Mouse (Mus musculus) heart, embryonic 16.5 days (tissue): ENCODE data around the gene Inpp5a. TPM values are rescaled to one million over a fixed set of nuclear protein-coding genes. Genes with fewer than 3 reads are reported as not detected.

Source experiments
- ATAC-seq: fragments of 200-750 bp; cut with Nextera tagmentation; replicated peaks from 2 replicates; pipeline ENCODE4 v1.8.0; 2017; ENCODE audit warnings: moderate number of reproducible peaks; ENCODE audit not compliant: insufficient read depth, low FRiP score; ENCODE audit errors: extremely low read depth
- H3K27ac ChIP-seq: fragments of 300-500 bp; sonication (generic); 2 replicates; pipeline ENCODE4 v1.5.1; 2014; ENCODE audit warnings: mild to moderate bottlenecking, low read length, control low read depth, moderate library complexity
- H3K27me3 ChIP-seq: fragments of 300-500 bp; sonication (generic); 2 replicates; pipeline ENCODE4 v1.6.1; 2014; ENCODE audit warnings: low read length, mixed read lengths; ENCODE audit not compliant: control insufficient read depth, insufficient read depth
- H3K36me3 ChIP-seq: fragments of 300-500 bp; sonication (generic); 2 replicates; pipeline ENCODE4 v1.6.1; 2014; ENCODE audit not compliant: control insufficient read depth, insufficient read depth
- H3K4me1 ChIP-seq: fragments of 300-500 bp; sonication (generic); 2 replicates; pipeline ENCODE4 v1.6.1; 2014; ENCODE audit warnings: low read length, mixed read lengths; ENCODE audit not compliant: control insufficient read depth, insufficient read depth
- H3K4me2 ChIP-seq: fragments of 300-500 bp; sonication (generic); 2 replicates; pipeline ENCODE4 v1.6.1; 2014; ENCODE audit warnings: low read depth, mild to moderate bottlenecking, control low read depth, low read length
- H3K4me3 ChIP-seq: fragments of 300-500 bp; sonication (generic); 2 replicates; pipeline ENCODE4 v1.5.1; 2014; ENCODE audit warnings: mild to moderate bottlenecking, control low read depth, low read length
- H3K9ac ChIP-seq: fragments of 300-500 bp; sonication (generic); 2 replicates; pipeline ENCODE4 v1.6.1; 2014; ENCODE audit warnings: low read length, control low read depth
- H3K9me3 ChIP-seq: fragments of 300-500 bp; sonication (generic); replicated peaks from 2 replicates; pipeline ENCODE4 v1.6.1; 2016; ENCODE audit warnings: low read length; ENCODE audit not compliant: control insufficient read depth
- WGBS: fragments of 180-500 bp; shearing (Covaris S2); extraction: QIAGEN DNeasy Blood & Tissue Kit; methylation state at CpG from one replicate; pipeline ENCODE4 v1.1.7; 2014; 5-methylcytosine and 5-hydroxymethylcytosine counted together
- polyA plus RNA-seq: library from polyadenylated mRNA; unstranded; fragments of >200 nt; fragmentation: Nextera tagmentation; extraction: Ambion mirVana; gene quantifications from 2 replicates; pipeline ENCODE4 v1.2.1, GENCODE M21; 2015

Gene Inpp5a
- polyA plus RNA-seq, 1 experiment from 2014 or later = 47.4 TPM

- WGBS = 62% methylated on average over 1 of the region's 1 CpGs
- peaks cover 51% of the 10 kb centered on the region for H3K4me1 ChIP-seq
Observed at GRCm38 (mm10) chr7:139453198-139453597, 64.3 kb downstream of the Inpp5a start.

GRCm38 (mm10) chr7:139454285-139454684, 65.4 kb downstream of the Inpp5a start:
- no peak overlapping the region for H3K9ac ChIP-seq
- H3K9me3 ChIP-seq = no peaks in the 10 kb centered on the region
- H3K4me3 ChIP-seq = no peak overlapping the region
- H3K4me1 ChIP-seq = peaks cover 48% of the 10 kb centered on the region
- no peaks in the 10 kb centered on the region for H3K36me3 ChIP-seq
- no peaks in the 10 kb centered on the region for H3K27me3 ChIP-seq
- H3K4me2 ChIP-seq = no peak overlapping the region
- H3K27ac ChIP-seq = no peak overlapping the region
- no peak for ATAC-seq
- WGBS = 75% methylated on average over 3 of the region's 3 CpGs

More at GRCm38 (mm10) chr7:139453198-139453597, 64.3 kb downstream of the Inpp5a start:
- Histone ChIP-seq H3K9ac (no peak overlapping the region), H3K27ac (no peak overlapping the region), H3K4me3 (no peak overlapping the region), H3K27me3 (no peaks in the 10 kb centered on the region), H3K36me3 (no peaks in the 10 kb centered on the region), H3K4me2 (no peak overlapping the region), H3K9me3 (no peaks in the 10 kb centered on the region)
- ATAC-seq = no peak

DNA sequence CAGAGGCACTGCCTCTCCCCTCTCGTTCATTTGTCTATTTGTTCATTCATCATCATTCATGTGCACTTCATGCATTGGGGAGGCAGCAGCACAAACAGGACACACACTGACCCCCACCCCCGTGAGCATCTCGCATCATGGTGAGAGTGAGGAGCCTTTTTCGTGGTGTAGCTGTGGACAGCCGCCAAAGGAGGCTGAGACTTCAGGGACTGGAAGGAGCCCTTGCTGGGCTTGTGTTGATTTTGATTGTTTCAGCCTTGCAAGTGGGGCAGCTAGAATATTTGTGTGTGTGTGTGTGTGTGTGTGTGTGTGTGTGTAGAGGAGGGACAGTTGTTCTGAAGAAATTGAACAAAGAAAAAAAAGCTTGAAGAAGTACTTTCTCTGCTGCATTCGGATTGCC, 67.8 kb downstream of the Inpp5a start:
- WGBS = 74% methylated on average over 6 of the region's 6 CpGs
- peaks cover 24% of the 10 kb centered on the region for H3K4me1 ChIP-seq
- ATAC-seq = no peak

DNA sequence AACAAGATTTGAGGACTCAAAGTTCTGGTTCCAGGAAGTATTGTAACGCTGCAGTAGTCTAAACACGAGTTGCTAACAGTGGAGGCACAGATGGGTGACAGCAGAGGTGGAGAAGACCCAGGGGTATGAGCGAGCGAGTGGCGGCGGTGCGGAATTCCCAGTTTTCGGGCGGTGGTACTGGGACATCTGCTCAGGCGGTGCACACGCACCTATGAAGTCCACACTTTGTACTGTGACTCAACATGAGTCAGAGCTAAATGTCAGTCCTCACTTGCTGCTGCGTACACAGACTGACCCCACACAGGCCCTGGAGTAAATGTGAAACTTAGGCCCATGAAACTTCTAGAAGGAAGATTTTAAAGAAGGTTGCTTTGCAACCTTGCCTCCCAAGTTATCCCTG, 72.4 kb downstream of the Inpp5a start:
- WGBS = 92% methylated on average over 12 of the region's 12 CpGs

More for the DNA sequence above, 67.8 kb downstream of the Inpp5a start:
- Histone ChIP-seq H3K36me3 (no peaks in the 10 kb centered on the region), H3K4me3 (no peak overlapping the region), H3K9ac (no peak overlapping the region), H3K27me3 (no peaks in the 10 kb centered on the region), H3K9me3 (no peaks in the 10 kb centered on the region), H3K4me2 (no peak overlapping the region), H3K27ac (no peak overlapping the region)

GRCm38 (mm10) chr7:139462142-139462541, 73.2 kb downstream of the Inpp5a start:
- H3K27me3 ChIP-seq = no peaks in the 10 kb centered on the region
- peaks cover 28% of the 10 kb centered on the region for H3K4me1 ChIP-seq
- no peak overlapping the region for H3K27ac ChIP-seq
- WGBS = 78% methylated on average over 10 of the region's 10 CpGs
- H3K4me2 ChIP-seq = no peak overlapping the region
- no peak overlapping the region for H3K9ac ChIP-seq
- no peak for ATAC-seq
- no peaks in the 10 kb centered on the region for H3K9me3 ChIP-seq
- H3K4me3 ChIP-seq = no peak overlapping the region
- H3K36me3 ChIP-seq = no peaks in the 10 kb centered on the region

More for the DNA sequence above, 72.4 kb downstream of the Inpp5a start:
- H3K9me3 ChIP-seq = no peaks in the 10 kb centered on the region
- ATAC-seq = no peak
- H3K27me3 ChIP-seq = no peaks in the 10 kb centered on the region
- H3K4me1 ChIP-seq = peaks cover 20% of the 10 kb centered on the region
- H3K9ac ChIP-seq = no peak overlapping the region
- H3K27ac ChIP-seq = no peak overlapping the region
- H3K4me2 ChIP-seq = no peak overlapping the region
- no peaks in the 10 kb centered on the region for H3K36me3 ChIP-seq
- H3K4me3 ChIP-seq = no peak overlapping the region

DNA sequence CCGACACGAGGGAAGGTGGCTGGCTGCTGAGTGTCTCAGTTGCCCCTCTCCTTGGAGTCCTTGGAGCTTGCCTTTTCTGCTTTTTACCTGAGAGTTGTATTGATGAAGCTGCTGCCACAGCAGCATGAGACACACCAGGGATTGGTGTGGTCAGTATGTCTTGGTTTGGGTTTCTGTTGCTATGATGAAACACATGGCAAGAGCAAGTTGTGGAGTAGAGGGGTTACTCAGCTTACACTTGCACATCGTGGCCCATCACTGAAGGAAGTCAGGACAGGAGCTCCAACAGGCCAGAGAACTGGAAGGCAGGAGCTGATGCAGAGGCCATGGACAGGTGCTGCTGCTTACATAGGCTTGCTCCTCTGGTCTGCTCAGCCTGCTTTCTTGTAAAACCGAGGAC, 76.6 kb downstream of the Inpp5a start:
- Histone ChIP-seq H3K4me2 (no peak overlapping the region), H3K4me3 (no peak overlapping the region), H3K9me3 (no peaks in the 10 kb centered on the region), H3K36me3 (no peaks in the 10 kb centered on the region), H3K27me3 (no peaks in the 10 kb centered on the region), H3K27ac (no peak overlapping the region), H3K4me1 (peaks cover 61% of the 10 kb centered on the region), H3K9ac (no peak overlapping the region)
- 77% methylated on average over 4 of the region's 4 CpGs for WGBS
- ATAC-seq = no peak

DNA sequence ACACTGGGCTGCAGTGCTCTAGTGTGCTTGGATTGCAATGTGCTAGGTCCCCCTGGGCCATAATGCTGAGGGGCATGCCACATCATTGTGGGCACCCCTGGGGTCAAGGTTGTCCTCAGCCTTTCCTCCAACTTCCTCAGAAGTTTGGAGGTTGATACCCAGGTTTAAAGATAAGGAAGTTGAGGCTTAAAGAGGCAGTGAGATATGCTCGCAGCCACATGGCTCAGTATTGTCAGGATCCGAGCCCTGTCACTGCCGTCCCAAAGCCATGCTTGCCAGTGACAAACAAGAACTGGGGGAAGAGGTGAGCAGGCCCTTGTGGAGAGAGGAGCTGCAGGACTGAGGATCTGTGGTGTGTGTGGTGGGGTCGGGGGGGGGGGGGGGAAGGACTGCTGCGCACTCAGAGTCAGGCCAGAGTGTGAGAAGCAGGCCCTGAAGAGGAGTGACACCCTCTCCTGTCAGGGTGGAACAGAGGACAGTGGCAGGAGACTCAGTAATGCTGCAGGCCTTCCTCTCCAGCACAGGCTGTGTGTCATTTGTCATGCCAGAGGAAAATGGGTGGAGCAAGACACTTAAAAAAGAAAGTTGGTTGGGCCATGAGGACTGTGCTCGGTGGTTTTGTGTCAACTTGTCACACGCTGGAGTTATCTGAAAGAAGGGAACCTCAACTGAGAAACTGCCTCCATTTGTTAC, 77.7 kb downstream of the Inpp5a start:
- Histone ChIP-seq H3K9me3 (no peaks in the 10 kb centered on the region), H3K4me3 (no peak overlapping the region), H3K9ac (peak overlapping the region; percentile 51), H3K36me3 (no peaks in the 10 kb centered on the region), H3K27ac (peak overlapping the region; percentile 93), H3K27me3 (no peaks in the 10 kb centered on the region), H3K4me1 (peaks cover 62% of the 10 kb centered on the region), H3K4me2 (no peak overlapping the region)
- WGBS = 7% methylated on average over 6 of the region's 7 CpGs
- no peak for ATAC-seq

GRCm38 (mm10) chr7:139467177-139467895, 78.4 kb downstream of the Inpp5a start:
- Histone ChIP-seq H3K4me2 (no peak overlapping the region), H3K27ac (peak overlapping the region; percentile 93), H3K36me3 (no peaks in the 10 kb centered on the region), H3K9me3 (no peaks in the 10 kb centered on the region), H3K4me1 (peaks cover 65% of the 10 kb centered on the region), H3K9ac (peak overlapping the region; percentile 51), H3K27me3 (no peaks in the 10 kb centered on the region), H3K4me3 (no peak overlapping the region)
- 39% methylated on average over 10 of the region's 10 CpGs for WGBS
- ATAC-seq = no peak

DNA sequence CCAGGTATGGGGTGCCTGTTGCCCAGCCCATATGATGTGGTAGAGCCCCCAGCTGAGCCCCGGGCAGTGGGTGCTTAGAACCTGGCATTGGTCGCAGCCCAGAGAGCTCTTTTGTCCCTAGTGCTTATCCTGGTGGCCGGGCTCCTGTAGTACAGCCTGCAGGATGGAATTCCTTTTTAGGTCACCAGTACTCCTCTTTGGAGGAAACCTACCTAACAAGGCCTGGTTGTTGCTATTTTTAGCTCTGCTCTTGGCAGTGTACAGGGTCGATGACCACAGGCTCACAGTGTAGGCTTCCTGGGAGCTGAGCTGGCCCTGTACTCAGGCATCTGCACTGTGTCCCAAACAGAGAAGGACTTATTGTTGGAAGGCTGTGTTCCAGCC, 79.0 kb downstream of the Inpp5a start:
- Histone ChIP-seq H3K27me3 (no peaks in the 10 kb centered on the region), H3K9ac (peak overlapping the region; percentile 52), H3K4me3 (no peak overlapping the region), H3K36me3 (no peaks in the 10 kb centered on the region), H3K4me1 (peaks cover 66% of the 10 kb centered on the region), H3K27ac (peak overlapping the region; percentile 93), H3K4me2 (no peak overlapping the region), H3K9me3 (no peaks in the 10 kb centered on the region)
- 17% methylated on average over 4 of the region's 4 CpGs for WGBS
- peak; percentile 93 for ATAC-seq
